Mouse (Mus musculus) embryonic fibroblast, embryonic 13.5 days (primary cell): ENCODE results near the gene Pabpc6. TPM values are rescaled to one million over a fixed set of nuclear protein-coding genes. Genes with fewer than 3 reads are reported as not detected.

Experiments
- H3K27ac ChIP-seq: 2 replicates; pipeline ENCODE4 v1.5.1; 2012; ENCODE audit warnings: low read length, control low read depth, inconsistent platforms; ENCODE audit not compliant: insufficient read depth
- H3K4me1 ChIP-seq: 2 replicates; pipeline ENCODE4 v1.6.1; 2011; ENCODE audit warnings: low read length; ENCODE audit not compliant: control insufficient read depth, insufficient read depth
- H3K4me3 ChIP-seq: 2 replicates; pipeline ENCODE4 v1.5.1; 2011; ENCODE audit warnings: mild to moderate bottlenecking, control low read depth, low read length; ENCODE audit not compliant: insufficient read depth
- CTCF ChIP-seq: IDR thresholded peaks from 2 replicates; pipeline ENCODE4 v1.5.1; 2011; ENCODE audit warnings: mild to moderate bottlenecking, control low read depth, low read length, moderate library complexity, borderline replicate concordance; ENCODE audit not compliant: insufficient read depth
- POLR2A ChIP-seq: IDR thresholded peaks from 2 replicates; pipeline ENCODE4 v1.6.1; 2011; ENCODE audit warnings: low read depth, mild to moderate bottlenecking, control low read depth, low read length, moderate library complexity
- polyA plus RNA-seq: library from polyadenylated mRNA; stranded (reverse); fragments of >200 nt; gene quantifications from 2 replicates; pipeline ENCODE4 v1.2.4, GENCODE M21; 2011; ENCODE audit warnings: low read depth; ENCODE audit not compliant: missing spikeins, insufficient read length

Gene Pabpc6
- polyA plus RNA-seq, 1 experiment: not detected

DNA sequence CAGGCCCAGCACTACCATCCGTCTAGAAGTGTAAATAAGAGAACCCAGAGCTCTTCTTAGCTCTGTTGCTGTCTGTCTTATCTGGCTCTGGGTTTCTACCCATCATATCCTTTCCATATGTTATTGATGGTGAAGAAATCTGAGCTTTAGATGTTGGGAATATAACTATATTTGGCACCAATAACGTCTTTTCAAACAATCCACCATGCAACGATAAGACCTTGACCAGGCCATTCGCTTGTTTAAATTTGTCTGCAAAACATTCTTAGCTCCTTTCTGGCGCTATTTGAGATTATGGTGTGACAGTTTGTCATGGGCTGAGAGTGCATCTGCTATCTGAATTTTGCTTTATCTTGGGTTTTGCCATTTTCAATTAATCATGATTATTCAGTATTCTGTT is 10.9 kb downstream of the Pabpc6 start:
- TF ChIP-seq CTCF (no peak), POLR2A (no peak)
- Histone ChIP-seq H3K4me1 (no peaks in the 10 kb centered on the region), H3K4me3 (no peak overlapping the region), H3K27ac (no peak overlapping the region)

DNA sequence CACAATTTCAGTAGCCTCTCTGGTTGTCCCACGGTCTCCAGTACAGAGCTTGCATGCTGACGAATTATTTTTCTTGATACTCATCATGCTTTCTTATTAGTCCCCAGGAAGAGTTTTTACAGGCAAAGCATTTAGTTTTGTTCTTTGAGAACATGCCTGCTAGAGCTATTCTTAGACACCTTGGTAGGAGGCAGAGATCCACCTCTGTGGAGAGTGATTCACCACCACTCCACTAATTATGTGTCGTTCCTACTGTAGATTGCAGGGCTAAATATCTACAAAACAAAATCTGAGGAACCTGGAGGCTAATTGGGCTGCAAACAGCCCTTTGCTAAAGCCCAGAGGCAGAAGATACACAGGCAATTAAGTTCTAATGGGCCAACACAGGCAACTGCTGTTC is 15.4 kb downstream of the Pabpc6 start:
- H3K4me1 ChIP-seq: no peaks in the 10 kb centered on the region
- H3K27ac ChIP-seq: no peak overlapping the region
- H3K4me3 ChIP-seq: no peak overlapping the region
- TF ChIP-seq POLR2A: no peak
- TF ChIP-seq CTCF: no peak

DNA sequence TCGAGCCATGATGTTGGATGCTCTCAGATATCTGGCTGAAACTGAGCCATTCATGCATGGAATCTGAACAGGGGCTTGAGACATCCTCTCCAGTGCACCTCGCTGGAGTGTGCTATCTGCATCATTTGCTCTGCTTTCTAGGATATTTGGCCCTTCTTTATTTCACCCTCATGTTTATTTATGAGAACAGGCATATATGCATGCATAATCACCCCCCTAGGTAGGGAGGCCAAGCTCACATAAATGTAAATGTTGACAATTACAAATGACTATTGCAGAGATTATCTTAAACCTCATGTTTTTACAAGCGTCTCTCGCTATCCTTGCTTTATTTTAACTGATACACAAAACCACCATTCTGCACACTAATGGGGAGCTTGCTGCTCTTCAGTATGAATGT is 21.9 kb downstream of the Pabpc6 start:
- TF ChIP-seq CTCF (no peak), POLR2A (no peak)
- H3K27ac ChIP-seq: no peak overlapping the region
- no peak overlapping the region for H3K4me3 ChIP-seq
- peaks cover 4% of the 10 kb centered on the region for H3K4me1 ChIP-seq

DNA sequence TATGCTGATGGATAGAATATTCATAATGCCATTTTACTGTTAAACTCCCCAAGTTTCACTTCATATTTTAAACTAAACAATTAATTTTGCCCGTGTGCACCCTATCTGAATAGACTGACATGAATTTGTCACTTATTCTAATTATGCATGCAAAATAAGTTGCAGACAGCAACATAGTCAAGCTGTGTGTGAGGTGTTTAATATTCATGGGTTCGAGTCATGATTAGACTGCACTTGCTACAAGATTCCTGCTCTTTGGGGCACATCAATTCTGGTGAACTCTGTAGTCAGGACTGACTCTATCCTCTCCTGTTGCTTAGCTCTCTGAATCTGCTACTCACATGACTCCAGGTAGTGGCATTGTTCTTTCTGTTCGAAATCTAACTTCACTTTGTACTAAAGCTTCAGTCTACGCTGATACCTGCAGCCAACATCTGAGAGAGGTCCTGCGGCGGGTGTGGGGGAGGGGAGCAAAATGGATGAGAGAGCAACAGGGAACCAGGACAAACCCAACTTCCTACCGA is 25.8 kb downstream of the Pabpc6 start:
- no peak overlapping the region for H3K4me3 ChIP-seq
- H3K27ac ChIP-seq: no peak overlapping the region
- TF ChIP-seq CTCF (no peak), POLR2A (no peak)
- peaks cover 4% of the 10 kb centered on the region for H3K4me1 ChIP-seq

DNA sequence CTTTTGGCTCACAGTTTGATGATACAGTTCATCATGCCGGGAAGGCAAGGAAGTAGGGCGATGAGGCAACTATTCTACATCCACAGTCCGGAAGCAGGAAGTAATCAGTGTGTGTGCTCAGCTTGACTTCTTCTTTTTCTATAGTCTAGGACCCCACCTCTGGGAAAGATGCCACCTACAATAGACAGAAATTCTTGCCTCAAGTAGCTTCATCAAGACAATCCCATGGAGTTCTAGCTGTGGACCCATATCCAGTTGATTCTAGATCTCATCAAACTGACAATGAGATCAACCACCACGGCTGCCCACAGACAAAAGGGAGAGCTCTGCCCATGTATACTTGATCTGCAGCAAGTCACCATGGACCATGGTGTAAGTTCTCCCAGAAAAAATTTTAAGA is 32.5 kb downstream of the Pabpc6 start:
- no peaks in the 10 kb centered on the region for H3K4me1 ChIP-seq
- H3K4me3 ChIP-seq: no peak overlapping the region
- TF ChIP-seq POLR2A: no peak
- no peak for TF ChIP-seq CTCF
- no peak overlapping the region for H3K27ac ChIP-seq

DNA sequence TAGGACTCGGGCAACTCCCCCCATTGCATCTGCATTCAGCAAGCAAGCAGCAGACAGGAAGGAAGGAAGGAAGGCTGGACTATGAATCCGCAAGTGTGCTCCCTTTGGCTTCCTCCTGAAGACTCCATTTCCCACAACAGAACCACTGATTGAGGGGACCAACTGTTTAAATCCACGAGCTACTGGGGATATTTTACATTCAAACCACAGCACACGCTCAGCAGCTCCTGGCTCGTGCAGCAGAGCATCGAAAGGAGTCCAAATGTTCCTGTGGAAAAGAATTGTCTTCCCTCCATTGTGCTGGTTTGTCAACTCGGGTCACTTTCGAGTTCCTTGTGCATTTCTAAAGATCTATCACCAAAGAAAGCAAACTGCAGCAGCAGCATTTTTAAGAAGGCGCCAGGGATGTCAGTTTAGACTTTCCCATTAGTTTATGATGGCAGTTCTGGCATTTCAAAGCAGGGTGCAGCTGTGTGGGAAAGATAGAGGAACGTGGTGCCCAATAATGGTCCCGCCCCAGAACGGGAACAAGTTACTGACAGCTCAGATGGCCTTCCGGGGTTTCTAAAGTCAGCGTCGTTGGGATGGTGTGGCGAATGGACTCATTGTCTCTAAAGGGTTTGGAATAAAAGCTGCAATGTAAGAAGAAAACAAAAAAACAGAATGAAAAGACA is 36.8 kb downstream of the Pabpc6 start:
- H3K4me1 ChIP-seq: no peaks in the 10 kb centered on the region
- H3K4me3 ChIP-seq: no peak overlapping the region
- TF ChIP-seq CTCF: no peak
- no peak overlapping the region for H3K27ac ChIP-seq

DNA sequence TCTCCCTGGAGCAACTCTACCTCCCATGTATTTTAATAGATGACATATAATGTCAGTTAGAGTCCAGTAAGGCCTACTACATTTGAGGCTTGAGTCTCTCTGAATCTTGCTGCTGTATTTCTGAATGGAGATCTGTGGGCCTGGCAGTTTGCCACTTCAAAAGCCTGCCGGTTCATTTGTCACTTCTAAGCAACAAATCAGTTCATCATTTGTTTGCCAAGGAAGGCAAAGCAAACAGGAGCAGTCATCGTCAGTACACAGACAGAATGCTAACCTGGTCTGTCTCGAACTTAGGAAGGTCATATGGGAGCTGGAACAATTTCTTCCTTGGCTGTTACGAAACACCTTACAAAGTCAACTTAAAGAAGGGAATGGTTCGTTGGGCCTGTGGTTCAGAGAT is 37.4 kb downstream of the Pabpc6 start:
- TF ChIP-seq CTCF: no peak
- no peak for TF ChIP-seq POLR2A
- Histone ChIP-seq H3K4me1 (no peaks in the 10 kb centered on the region), H3K4me3 (no peak overlapping the region), H3K27ac (no peak overlapping the region)

DNA sequence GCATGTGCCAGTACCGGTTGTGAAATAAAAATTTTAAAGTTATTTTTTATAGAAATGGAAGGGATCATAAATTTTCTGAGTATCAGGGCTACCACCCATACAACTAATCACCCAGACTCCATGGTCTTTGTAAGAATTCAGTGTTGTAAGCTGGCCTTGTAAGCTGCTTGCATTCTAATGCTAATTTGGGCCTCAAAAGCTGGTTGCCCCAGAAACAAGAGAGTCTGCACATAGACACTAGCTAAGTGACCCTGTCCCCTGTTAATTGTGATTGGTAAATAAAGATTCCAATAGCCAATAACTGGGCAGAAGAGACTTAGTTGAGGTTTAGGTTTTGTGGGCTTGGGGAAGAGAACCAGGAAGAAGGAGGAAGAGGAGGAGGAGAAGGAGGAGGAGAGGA is 38.4 kb downstream of the Pabpc6 start:
- Histone ChIP-seq H3K27ac (no peak overlapping the region), H3K4me1 (no peaks in the 10 kb centered on the region), H3K4me3 (no peak overlapping the region)
- no peak for TF ChIP-seq POLR2A
- TF ChIP-seq CTCF: no peak

DNA sequence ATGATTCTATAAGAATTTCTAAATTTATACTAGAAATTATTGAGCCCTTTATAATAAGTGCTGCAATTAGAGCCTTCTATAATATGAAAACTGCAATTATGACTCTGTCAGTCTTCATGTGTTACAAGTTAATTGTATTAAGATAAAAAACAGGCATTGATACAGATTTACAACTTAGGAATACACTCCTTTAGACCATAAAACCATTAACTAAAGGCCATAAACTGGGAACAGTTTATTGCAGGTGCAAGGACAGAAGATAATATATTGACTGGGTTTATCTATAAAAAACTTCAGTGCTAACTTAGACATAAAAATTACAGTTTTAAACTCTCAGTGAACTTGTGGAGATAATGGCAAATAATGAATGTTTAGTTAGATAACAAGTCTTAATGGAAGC is 42.5 kb downstream of the Pabpc6 start:
- H3K4me1 ChIP-seq: no peaks in the 10 kb centered on the region
- TF ChIP-seq POLR2A (no peak), CTCF (no peak)
- no peak overlapping the region for H3K4me3 ChIP-seq
- H3K27ac ChIP-seq: no peak overlapping the region

Other genes starting within 250 kb of the Pabpc6 start
- gene Gm17728, start 247.7 kb downstream of the Pabpc6 start, polyA plus RNA-seq: not detected in 2 replicates